Mouse (Mus musculus): ENCODE data around the gene Tulp1. TPM values are rescaled to one million over a fixed set of nuclear protein-coding genes. Genes with fewer than 3 reads are reported as not detected.
"Not testable (repeated sequence)": the region's sequence is repeated elsewhere in the genome, so short reads cannot be mapped to it uniquely, and the experiment has no call there.

Gene Tulp1
- polyA plus RNA-seq, 1 experiment from 2014 or later = 3.3 TPM

DNA sequence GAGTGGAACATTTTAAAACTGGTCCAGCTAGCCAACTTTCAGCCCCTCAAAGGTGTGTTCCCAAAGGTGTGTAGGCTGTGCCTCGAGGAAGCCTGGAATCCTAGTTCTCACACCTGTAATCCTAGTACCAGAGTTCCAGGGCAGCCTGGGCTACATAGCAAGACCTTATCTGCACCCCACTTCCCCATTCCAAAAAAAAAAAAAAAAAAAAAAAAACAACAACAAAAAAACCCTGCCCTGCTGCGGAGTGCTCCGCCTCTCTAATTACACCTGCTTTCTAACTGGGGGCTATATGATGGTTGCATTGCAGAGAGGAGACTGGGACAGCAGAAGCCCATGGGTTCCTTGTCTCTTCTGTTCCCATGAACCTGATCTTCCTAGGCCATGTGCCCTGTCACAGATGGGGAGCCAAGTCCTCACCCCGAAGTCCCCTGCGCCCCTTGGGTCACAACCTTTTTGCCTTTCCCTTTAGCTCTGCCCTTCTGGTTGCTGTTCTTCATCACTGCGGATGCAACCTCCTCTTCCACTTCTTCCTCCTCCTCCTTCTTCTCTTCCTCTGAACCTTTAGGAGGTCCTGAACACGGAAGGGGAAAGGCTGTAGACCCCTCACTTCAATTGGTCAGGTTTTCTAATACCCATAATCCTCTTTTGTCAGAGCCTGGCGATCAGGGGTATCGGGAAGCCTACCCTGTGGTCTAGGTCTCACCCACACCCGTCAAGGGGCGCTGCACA is 2.9 kb downstream of the Tulp1 start:
- 31% methylated on average over 11 of the region's 11 CpGs for WGBS
- H3K36me3 ChIP-seq (ENCODE audit: control insufficient read depth, insufficient read depth, low read length) = no peaks in the 10 kb centered on the region
- no peaks in the 10 kb centered on the region for H3K9me3 ChIP-seq (ENCODE audit: control insufficient read depth, low read length)
- no peak overlapping the region for H3K27ac ChIP-seq (ENCODE audit: low read depth, low read length)
- ATAC-seq (replicated peaks; ENCODE audit: low FRiP score) (no peak), DNase-seq (ENCODE audit: low spot score) (no peak)
- H3K4me3 ChIP-seq (ENCODE audit: low read depth, low read length) = peak overlapping the region; percentile 42
- H3K4me1 ChIP-seq (replicated peaks; ENCODE audit: control insufficient read depth, insufficient read depth, low read length) = peaks cover 24% of the 10 kb centered on the region
- H3K4me2 ChIP-seq = peak overlapping the region; percentile 68
- peaks cover 56% of the 10 kb centered on the region for H3K27me3 ChIP-seq (replicated peaks; ENCODE audit: control insufficient read depth, insufficient read depth, low read length)
- peak overlapping the region; percentile 2 for H3K9ac ChIP-seq (ENCODE audit: low read depth, low read length)

DNA sequence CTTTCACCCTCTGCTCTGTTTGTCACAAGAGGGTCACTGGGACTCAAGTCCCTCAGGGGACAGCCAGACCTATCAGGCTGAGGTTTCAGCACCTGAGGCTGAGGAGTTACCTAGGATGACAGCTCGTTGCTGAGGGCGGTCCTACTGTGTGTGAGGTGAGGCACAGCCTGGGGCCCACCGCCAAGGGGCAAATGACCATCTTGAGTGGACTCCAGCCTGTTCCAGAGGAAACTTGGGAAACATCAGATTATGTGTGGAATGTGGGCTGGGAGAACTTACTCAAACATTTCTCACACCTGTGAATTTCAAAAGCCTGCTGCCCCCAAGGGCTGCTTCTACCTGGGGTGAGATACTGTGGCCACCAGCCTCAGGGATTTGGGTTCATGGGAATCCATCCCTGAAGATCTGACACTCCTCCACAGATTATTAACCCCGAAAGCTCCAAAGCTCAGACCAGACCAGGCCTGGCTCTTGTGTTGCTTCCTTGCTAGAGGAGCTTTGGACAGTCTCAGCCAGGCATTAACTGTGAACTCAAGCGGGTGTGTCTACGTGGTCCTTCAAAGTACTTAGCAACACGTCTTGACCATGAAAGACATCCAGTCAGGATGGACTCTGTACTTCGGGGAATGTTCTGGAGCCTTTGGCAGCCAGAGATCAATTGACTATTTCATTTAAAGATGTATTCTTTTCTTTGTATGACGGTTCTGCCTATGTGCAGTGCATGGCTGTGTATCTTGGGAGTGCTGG is 4.3 kb downstream of the Tulp1 start:
- WGBS = 74% methylated on average over 9 of the region's 9 CpGs
- H3K36me3 ChIP-seq (ENCODE audit: control insufficient read depth, insufficient read depth, low read length) = no peaks in the 10 kb centered on the region
- H3K27me3 ChIP-seq (replicated peaks; ENCODE audit: control insufficient read depth, insufficient read depth, low read length) = peaks cover 51% of the 10 kb centered on the region
- H3K27ac ChIP-seq (ENCODE audit: low read depth, low read length) = no peak overlapping the region
- peaks cover 24% of the 10 kb centered on the region for H3K4me1 ChIP-seq (replicated peaks; ENCODE audit: control insufficient read depth, insufficient read depth, low read length)
- no peak overlapping the region for H3K4me3 ChIP-seq (ENCODE audit: low read depth, low read length)
- no peak overlapping the region for H3K4me2 ChIP-seq
- DNase-seq (ENCODE audit: low spot score) = no peak
- no peaks in the 10 kb centered on the region for H3K9me3 ChIP-seq (ENCODE audit: control insufficient read depth, low read length)
- no peak overlapping the region for H3K9ac ChIP-seq (ENCODE audit: low read depth, low read length)
- no peak for ATAC-seq (replicated peaks; ENCODE audit: low FRiP score)

DNA sequence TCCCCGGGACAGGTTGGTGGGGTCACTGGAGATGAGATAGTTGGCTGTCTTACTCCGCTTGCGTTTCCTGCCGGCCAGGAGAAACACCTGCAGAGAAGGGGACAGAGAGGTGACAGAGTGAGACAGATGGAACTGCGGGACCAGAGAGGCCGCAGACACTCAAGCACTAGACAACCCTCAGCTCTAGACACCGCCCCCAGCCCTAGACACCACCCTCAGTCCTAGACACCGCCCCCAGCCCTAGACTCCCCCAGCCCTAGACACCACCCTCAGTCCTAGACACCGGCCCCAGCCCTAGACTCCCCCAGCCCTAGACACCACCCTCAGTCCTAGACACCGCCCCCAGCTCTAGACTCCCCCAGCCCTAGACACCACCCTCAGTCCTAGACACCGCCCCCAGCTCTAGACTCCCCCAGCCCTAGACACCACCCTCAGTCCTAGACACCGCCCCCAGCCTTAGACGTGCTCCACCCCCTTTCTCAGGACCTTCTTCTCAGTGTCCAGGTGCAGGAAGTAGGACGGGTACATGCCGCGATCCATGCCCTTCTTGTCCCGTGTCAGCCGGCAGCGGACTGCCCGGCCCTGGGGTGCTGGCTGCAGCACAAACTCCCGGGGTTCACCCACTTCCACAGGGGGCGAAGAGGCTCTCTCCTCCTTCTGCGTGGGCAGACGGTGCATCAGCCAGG is 6.3 kb downstream of the Tulp1 start:
- Histone ChIP-seq H3K27me3 (replicated peaks; ENCODE audit: control insufficient read depth, insufficient read depth, low read length) (peaks cover 34% of the 10 kb centered on the region), H3K4me2 (peak overlapping the region; percentile 12; the same call in 1 of the 2 replicates), H3K4me1 (replicated peaks; ENCODE audit: control insufficient read depth, insufficient read depth, low read length) (peaks cover 16% of the 10 kb centered on the region; the same call in 1 of the 2 replicates)
- H3K9ac ChIP-seq (ENCODE audit: low read depth, low read length); H3K4me3 ChIP-seq (ENCODE audit: low read depth, low read length); ATAC-seq (replicated peaks; ENCODE audit: low FRiP score); DNase-seq (ENCODE audit: low spot score); H3K27ac ChIP-seq (ENCODE audit: low read depth, low read length); H3K36me3 ChIP-seq (ENCODE audit: control insufficient read depth, insufficient read depth, low read length); H3K9me3 ChIP-seq (ENCODE audit: control insufficient read depth, low read length): not testable (repeated sequence)
- 20% methylated on average over 24 of the region's 24 CpGs for WGBS

DNA sequence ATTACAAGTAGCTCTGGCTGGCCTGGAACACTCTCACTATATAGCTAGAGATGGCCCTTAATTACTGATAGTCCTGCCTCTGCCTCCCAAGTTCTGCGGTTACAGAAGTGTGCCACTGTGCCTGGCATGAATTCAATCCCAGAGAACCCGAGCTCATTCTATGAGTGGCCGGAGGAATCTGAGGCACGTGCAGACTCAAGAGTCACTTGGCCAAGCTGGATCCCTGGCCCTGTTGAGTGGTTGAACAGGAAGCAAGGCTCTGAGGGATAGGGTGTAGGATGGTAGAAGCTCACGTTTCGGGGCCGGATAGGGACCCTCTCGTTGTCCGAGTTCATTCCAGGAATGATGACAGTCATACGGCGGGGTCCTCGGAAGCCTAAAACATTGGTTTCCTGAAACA is 9.2 kb downstream of the Tulp1 start:
- 90% methylated on average over 12 of the region's 12 CpGs for WGBS
- Histone ChIP-seq H3K36me3 (ENCODE audit: control insufficient read depth, insufficient read depth, low read length) (no peaks in the 10 kb centered on the region), H3K4me2 (no peak overlapping the region), H3K9me3 (ENCODE audit: control insufficient read depth, low read length) (no peaks in the 10 kb centered on the region), H3K4me3 (ENCODE audit: low read depth, low read length) (no peak overlapping the region), H3K27me3 (replicated peaks; ENCODE audit: control insufficient read depth, insufficient read depth, low read length) (peaks cover 15% of the 10 kb centered on the region), H3K27ac (ENCODE audit: low read depth, low read length) (no peak overlapping the region), H3K4me1 (replicated peaks; ENCODE audit: control insufficient read depth, insufficient read depth, low read length) (peaks cover 23% of the 10 kb centered on the region), H3K9ac (ENCODE audit: low read depth, low read length) (no peak overlapping the region)
- no peak for ATAC-seq (replicated peaks; ENCODE audit: low FRiP score)
- no peak for DNase-seq (ENCODE audit: low spot score)

DNA sequence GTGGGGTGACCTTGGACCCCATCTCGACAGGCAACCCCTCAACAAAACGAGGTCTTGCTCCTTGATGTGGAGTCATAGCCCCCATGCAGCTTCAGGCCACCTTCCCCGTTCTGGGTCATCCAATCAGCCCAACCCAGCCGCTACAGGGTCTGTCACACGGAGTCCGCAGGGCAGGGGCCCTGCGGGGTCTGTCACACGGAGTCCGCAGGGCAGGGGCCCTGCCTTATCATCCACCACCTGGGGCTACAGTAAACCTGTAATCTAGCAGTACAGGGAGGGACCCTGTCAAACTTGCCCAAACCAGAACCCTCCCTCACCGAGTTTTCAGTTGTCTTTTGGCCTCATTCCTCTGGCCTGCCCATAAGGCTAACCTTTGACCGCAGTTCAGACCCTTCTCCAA is 13.0 kb downstream of the Tulp1 start:
- Histone ChIP-seq H3K36me3 (ENCODE audit: control insufficient read depth, insufficient read depth, low read length) (no peaks in the 10 kb centered on the region), H3K4me2 (peak overlapping the region; percentile 95), H3K9me3 (ENCODE audit: control insufficient read depth, low read length) (no peaks in the 10 kb centered on the region), H3K4me1 (replicated peaks; ENCODE audit: control insufficient read depth, insufficient read depth, low read length) (peaks cover 40% of the 10 kb centered on the region), H3K27me3 (replicated peaks; ENCODE audit: control insufficient read depth, insufficient read depth, low read length) (peaks cover 18% of the 10 kb centered on the region), H3K9ac (ENCODE audit: low read depth, low read length) (peak overlapping the region; percentile 74), H3K4me3 (ENCODE audit: low read depth, low read length) (peak overlapping the region; percentile 81), H3K27ac (ENCODE audit: low read depth, low read length) (peak overlapping the region; percentile 95)
- DNase-seq (ENCODE audit: low spot score) (peak; percentile 69), ATAC-seq (replicated peaks; ENCODE audit: low FRiP score) (peak; percentile 82)
- WGBS = 2% methylated on average over 11 of the region's 11 CpGs

DNA sequence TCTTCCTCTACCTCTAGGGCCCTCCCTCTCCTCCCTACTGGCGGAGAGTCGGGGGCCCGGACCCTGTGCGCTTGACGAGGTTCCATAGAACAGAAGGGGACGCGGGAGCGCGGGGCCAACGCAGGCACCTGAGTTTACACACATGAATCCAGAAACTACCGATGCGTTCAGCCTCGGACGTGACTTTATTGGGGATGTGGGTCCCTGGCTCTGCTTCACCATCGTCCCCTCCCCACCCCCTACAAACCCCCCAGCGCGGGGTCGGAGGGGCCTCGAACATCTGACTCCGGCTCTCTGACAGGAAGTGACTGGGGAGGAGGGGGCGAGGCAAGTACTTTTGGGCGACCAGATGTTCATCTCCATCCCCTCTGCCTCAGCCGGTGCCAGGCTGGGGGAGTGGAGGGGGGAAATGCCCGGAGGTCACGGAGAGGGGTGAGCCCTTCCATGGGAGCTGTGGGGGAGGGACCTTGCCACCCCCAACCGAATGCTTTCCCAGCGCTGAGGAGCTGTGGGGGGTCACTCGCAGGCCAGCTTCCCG is 13.6 kb downstream of the Tulp1 start:
- Histone ChIP-seq H3K9ac (ENCODE audit: low read depth, low read length) (peak overlapping the region; percentile 74), H3K4me2 (peak overlapping the region; percentile 95), H3K9me3 (ENCODE audit: control insufficient read depth, low read length) (no peaks in the 10 kb centered on the region), H3K27ac (ENCODE audit: low read depth, low read length) (peak overlapping the region; percentile 95), H3K4me3 (ENCODE audit: low read depth, low read length) (peak overlapping the region; percentile 81), H3K4me1 (replicated peaks; ENCODE audit: control insufficient read depth, insufficient read depth, low read length) (peaks cover 44% of the 10 kb centered on the region), H3K27me3 (replicated peaks; ENCODE audit: control insufficient read depth, insufficient read depth, low read length) (peaks cover 18% of the 10 kb centered on the region), H3K36me3 (ENCODE audit: control insufficient read depth, insufficient read depth, low read length) (no peaks in the 10 kb centered on the region)
- no peak for DNase-seq (ENCODE audit: low spot score)
- 1% methylated on average over 29 of the region's 29 CpGs for WGBS
- ATAC-seq (replicated peaks; ENCODE audit: low FRiP score) = peak; percentile 0; the same call in 1 of the 2 replicates

DNA sequence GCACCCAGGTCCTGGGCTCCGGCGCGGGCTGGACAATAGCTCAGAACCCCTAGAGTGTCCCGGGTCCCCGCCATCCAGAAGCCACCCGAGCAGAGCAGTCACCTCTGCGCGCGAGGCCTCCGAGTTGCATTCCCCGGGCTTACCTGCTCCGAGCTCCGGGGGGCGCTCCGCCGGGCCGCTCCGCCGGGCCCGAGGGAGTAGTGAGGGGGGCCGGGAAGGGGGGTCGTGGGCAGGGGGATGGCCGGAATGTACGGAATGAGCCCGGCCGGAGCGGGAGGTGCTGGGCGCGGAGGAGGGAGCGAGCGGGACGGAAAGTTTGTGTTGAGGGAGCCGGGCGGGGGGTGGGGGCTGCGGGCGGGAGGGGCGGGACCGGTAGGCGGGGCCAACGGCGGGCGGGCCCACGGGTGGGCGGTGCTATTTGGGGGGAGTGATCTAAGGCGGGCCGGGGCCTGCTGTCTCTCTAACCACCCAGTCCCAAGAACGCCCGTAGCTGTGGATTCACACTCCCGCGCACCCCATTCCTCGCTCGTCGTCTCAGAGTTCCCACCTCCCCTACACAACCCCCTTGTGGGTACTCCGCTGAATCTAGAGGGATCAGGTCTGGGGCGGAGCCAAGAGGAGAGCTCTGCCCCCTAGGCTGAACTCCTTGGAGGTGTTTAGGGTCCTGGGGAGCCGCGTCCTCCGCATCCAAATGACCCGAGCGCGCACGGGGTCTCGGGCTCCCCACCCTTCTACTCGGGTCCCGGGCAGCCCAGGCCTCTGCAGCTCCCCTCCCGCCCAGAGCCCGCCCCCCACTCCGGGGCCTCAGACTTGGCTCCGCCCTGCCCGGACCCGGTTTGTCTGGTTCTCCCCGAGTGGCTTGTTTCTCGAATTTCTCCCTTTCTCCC is 14.3 kb downstream of the Tulp1 start, which contains the start of gene Tead3:
TSS of gene Tead3 (minus strand) at position 352 of the 887 bp plus-strand sequence.
- no peaks in the 10 kb centered on the region for H3K9me3 ChIP-seq (ENCODE audit: control insufficient read depth, low read length)
- peak within 1 kb of the TSS; percentile 95 for H3K4me2 ChIP-seq
- H3K4me3 ChIP-seq (ENCODE audit: low read depth, low read length) = peak within 1 kb of the TSS; percentile 81
- peaks cover 51% of the 10 kb centered on the region for H3K4me1 ChIP-seq (replicated peaks; ENCODE audit: control insufficient read depth, insufficient read depth, low read length)
- H3K27ac ChIP-seq (ENCODE audit: low read depth, low read length) = peak within 1 kb of the TSS; percentile 95
- DNase-seq (ENCODE audit: low spot score) (peak; percentile 91), ATAC-seq (replicated peaks; ENCODE audit: low FRiP score) (peak; percentile 78)
- peaks cover 21% of the 10 kb centered on the region for H3K27me3 ChIP-seq (replicated peaks; ENCODE audit: control insufficient read depth, insufficient read depth, low read length)
- WGBS = under 1% methylated on average over 59 of the region's 73 CpGs
- no peaks in the 10 kb centered on the region for H3K36me3 ChIP-seq (ENCODE audit: control insufficient read depth, insufficient read depth, low read length)
- peak within 1 kb of the TSS; percentile 74 for H3K9ac ChIP-seq (ENCODE audit: low read depth, low read length)
